Mouse (Mus musculus): ENCODE results near the gene Slc35g2. TPM values are rescaled to one million over a fixed set of nuclear protein-coding genes. Genes with fewer than 3 reads are reported as not detected.
A peak's percentile ranks its signal among the peaks of the same experiment; 100 is the strongest.

Gene Slc35g2
- total and polyA plus RNA-seq, 2 experiments, result 0.09 to 0.65 TPM

- H3K79me2 ChIP-seq (ENCODE audit: control insufficient read depth, insufficient read depth, low read length), result peaks cover 11% of the 10 kb centered on the region; the same call in 1 of the 2 replicates
- no peaks in the 10 kb centered on the region for H3K36me3 ChIP-seq (ENCODE audit: control insufficient read depth, insufficient read depth, low read length)
- H3K27ac ChIP-seq (replicated peaks; ENCODE audit: insufficient read depth, low read depth, low read length), result no peak overlapping the region
- H3K4me3 ChIP-seq (ENCODE audit: insufficient read depth, low read depth, low read length), result no peak overlapping the region
- H3K9ac ChIP-seq (ENCODE audit: low read depth, low read length), result no peak overlapping the region
- H3K4me1 ChIP-seq (ENCODE audit: control insufficient read depth, insufficient read depth, low read length), result peaks cover 7% of the 10 kb centered on the region
- 0% methylated on average over 2 of the region's 2 CpGs for WGBS
- TF ChIP-seq CTCF (IDR thresholded peaks at IDR 0.05; ENCODE audit: low read depth, low read length) (peak; percentile 40; the same call in 1 of the 2 replicates), POLR2A (IDR thresholded peaks at IDR 0.05; ENCODE audit: extremely low read depth, insufficient read depth, low read length) (no peak)
- no peaks in the 10 kb centered on the region for H3K27me3 ChIP-seq (ENCODE audit: control insufficient read depth, insufficient read depth, low read length)
- DNase-seq (ENCODE audit: extremely low read depth, low read depth, low spot score), result peak; percentile 66
Observed at GRCm38 (mm10) chr9:100520586-100520985, 50.3 kb downstream of the Slc35g2 start.

- Histone ChIP-seq H3K9ac (ENCODE audit: low read depth, low read length) (no peak overlapping the region), H3K27ac (replicated peaks; ENCODE audit: insufficient read depth, low read depth, low read length) (0 out of 2 replicates have a peak overlapping the region, but pooled peaks have one; percentile 6), H3K27me3 (ENCODE audit: control insufficient read depth, insufficient read depth, low read length) (no peaks in the 10 kb centered on the region), H3K36me3 (ENCODE audit: control insufficient read depth, insufficient read depth, low read length) (no peaks in the 10 kb centered on the region), H3K79me2 (ENCODE audit: control insufficient read depth, insufficient read depth, low read length) (peaks cover 11% of the 10 kb centered on the region; the same call in 1 of the 2 replicates), H3K4me1 (ENCODE audit: control insufficient read depth, insufficient read depth, low read length) (peaks cover 7% of the 10 kb centered on the region), H3K4me3 (ENCODE audit: insufficient read depth, low read depth, low read length) (no peak overlapping the region)
- peak; percentile 71 for DNase-seq (ENCODE audit: extremely low read depth, low read depth, low spot score)
- TF ChIP-seq POLR2A (IDR thresholded peaks at IDR 0.05; ENCODE audit: extremely low read depth, insufficient read depth, low read length), result no peak
- peak; percentile 44; the same call in 1 of the 2 replicates for TF ChIP-seq CTCF (IDR thresholded peaks at IDR 0.05; ENCODE audit: low read depth, low read length)
- WGBS, result 94% methylated on average over 3 of the region's 3 CpGs
Observed at GRCm38 (mm10) chr9:100520012-100520411, 50.9 kb downstream of the Slc35g2 start.

- Histone ChIP-seq H3K36me3 (ENCODE audit: control insufficient read depth, insufficient read depth, low read length) (no peaks in the 10 kb centered on the region), H3K4me3 (ENCODE audit: insufficient read depth, low read depth, low read length) (no peak overlapping the region), H3K79me2 (ENCODE audit: control insufficient read depth, insufficient read depth, low read length) (peaks cover 17% of the 10 kb centered on the region; the same call in 1 of the 2 replicates), H3K4me1 (ENCODE audit: control insufficient read depth, insufficient read depth, low read length) (peaks cover 6% of the 10 kb centered on the region), H3K9ac (ENCODE audit: low read depth, low read length) (no peak overlapping the region), H3K27me3 (ENCODE audit: control insufficient read depth, insufficient read depth, low read length) (no peaks in the 10 kb centered on the region), H3K27ac (replicated peaks; ENCODE audit: insufficient read depth, low read depth, low read length) (no peak overlapping the region)
- peak; percentile 38 for DNase-seq (ENCODE audit: extremely low read depth, low read depth, low spot score)
- WGBS, result 72% methylated on average over 2 of the region's 2 CpGs
- no peak for TF ChIP-seq POLR2A (IDR thresholded peaks at IDR 0.05; ENCODE audit: extremely low read depth, insufficient read depth, low read length)
- no peak for TF ChIP-seq CTCF (IDR thresholded peaks at IDR 0.05; ENCODE audit: low read depth, low read length)
Observed at GRCm38 (mm10) chr9:100507581-100507980, 63.3 kb downstream of the Slc35g2 start.

GRCm38 (mm10) chr9:100506652-100507051 lies 64.2 kb downstream of the Slc35g2 start:
- Histone ChIP-seq H3K4me1 (ENCODE audit: control insufficient read depth, insufficient read depth, low read length) (peaks cover 6% of the 10 kb centered on the region), H3K9ac (ENCODE audit: low read depth, low read length) (no peak overlapping the region), H3K36me3 (ENCODE audit: control insufficient read depth, insufficient read depth, low read length) (peaks cover 1% of the 10 kb centered on the region; the same call in 1 of the 2 replicates), H3K27me3 (ENCODE audit: control insufficient read depth, insufficient read depth, low read length) (no peaks in the 10 kb centered on the region), H3K79me2 (ENCODE audit: control insufficient read depth, insufficient read depth, low read length) (peaks cover 18% of the 10 kb centered on the region; the same call in 1 of the 2 replicates), H3K27ac (replicated peaks; ENCODE audit: insufficient read depth, low read depth, low read length) (no peak overlapping the region), H3K4me3 (ENCODE audit: insufficient read depth, low read depth, low read length) (peak overlapping the region; percentile 36; the same call in 1 of the 2 replicates)
- no peak for TF ChIP-seq CTCF (IDR thresholded peaks at IDR 0.05; ENCODE audit: low read depth, low read length)
- no peak for TF ChIP-seq POLR2A (IDR thresholded peaks at IDR 0.05; ENCODE audit: extremely low read depth, insufficient read depth, low read length)
- 3% methylated on average over 2 of the region's 2 CpGs for WGBS
- DNase-seq (ENCODE audit: extremely low read depth, low read depth, low spot score), result peak; percentile 68

- H3K79me2 ChIP-seq (ENCODE audit: control insufficient read depth, insufficient read depth, low read length), result peaks cover 17% of the 10 kb centered on the region; the same call in 1 of the 2 replicates
- TF ChIP-seq CTCF (IDR thresholded peaks at IDR 0.05; ENCODE audit: low read depth, low read length) (no peak), POLR2A (IDR thresholded peaks at IDR 0.05; ENCODE audit: extremely low read depth, insufficient read depth, low read length) (no peak)
- H3K36me3 ChIP-seq (ENCODE audit: control insufficient read depth, insufficient read depth, low read length), result peaks cover 1% of the 10 kb centered on the region; the same call in 1 of the 2 replicates
- peak overlapping the region; percentile 51; the same call in 1 of the 2 replicates for H3K27ac ChIP-seq (replicated peaks; ENCODE audit: insufficient read depth, low read depth, low read length)
- H3K4me1 ChIP-seq (ENCODE audit: control insufficient read depth, insufficient read depth, low read length), result peaks cover 6% of the 10 kb centered on the region
- H3K27me3 ChIP-seq (ENCODE audit: control insufficient read depth, insufficient read depth, low read length), result no peaks in the 10 kb centered on the region
- H3K4me3 ChIP-seq (ENCODE audit: insufficient read depth, low read depth, low read length), result peak overlapping the region; percentile 41; the same call in 1 of the 2 replicates
- peak; percentile 39 for DNase-seq (ENCODE audit: extremely low read depth, low read depth, low spot score)
- peak overlapping the region; percentile 54; the same call in 1 of the 2 replicates for H3K9ac ChIP-seq (ENCODE audit: low read depth, low read length)
- 29% methylated on average over 4 of the region's 4 CpGs for WGBS
Observed at GRCm38 (mm10) chr9:100505498-100505897, 65.4 kb downstream of the Slc35g2 start.

Other genes with a start within 250 kb of the Slc35g2 start
- gene Il20rb, start 84.3 kb downstream of the Slc35g2 start, total RNA-seq (2014; rRNA removed), result 0.40 and 0.83 TPM in 2 replicates
- 0.50 and 0.88 TPM in 2 replicates for gene Il20rb, start 84.3 kb downstream of the Slc35g2 start, polyA plus RNA-seq (2012; rRNA removed)
- gene Nck1, start 25.0 kb downstream of the Slc35g2 start, total RNA-seq (2014; rRNA removed), result 17.0 and 17.5 TPM in 2 replicates
- 2.2 and 2.6 TPM in 2 replicates for gene Nck1, start 25.0 kb downstream of the Slc35g2 start, polyA plus RNA-seq (2012; rRNA removed)
- gene Stag1, start 26.7 kb upstream of the Slc35g2 start, total RNA-seq (2014; rRNA removed), result 19.7 and 23.0 TPM in 2 replicates
- gene Stag1, start 26.7 kb upstream of the Slc35g2 start, polyA plus RNA-seq (2012; rRNA removed), result 1.4 and 1.9 TPM in 2 replicates

Measured in liver, adult 2 months (tissue).